Mouse (Mus musculus) embryo, embryonic 10.5 days (tissue): ENCODE measurements around the gene Hspa12b.

Experiments
- DNase-seq: peaks from one replicate; pipeline ENCODE4 v3.0.0-alpha.2; 2015; ENCODE audit warnings: low spot score

Hspa12b gene

GRCm38 (mm10) chr2:131179246-131179886 is 52.3 kb downstream of the Hspa12b start:
- peak; percentile 75 for DNase-seq

- peak; percentile 91 for DNase-seq
Observed at GRCm38 (mm10) chr2:131179990-131180587, 53.0 kb downstream of the Hspa12b start, which contains the start of gene Cenpb. Cenpb (minus strand) TSS chr2:131180067.

- no peak for DNase-seq
Observed at GRCm38 (mm10) chr2:131186343-131186742, 59.3 kb downstream of the Hspa12b start.

GRCm38 (mm10) chr2:131186771-131187601 is 59.9 kb downstream of the Hspa12b start, which contains the start of the genes Cdc25b and Spef1:
Cdc25b (plus strand) TSS chr2:131186949.
Spef1 (minus strand) TSS chr2:131187282.
- peak; percentile 90 for DNase-seq

- DNase-seq: peak; percentile 42
Observed at GRCm38 (mm10) chr2:131187602-131187922, 60.5 kb downstream of the Hspa12b start.

- no peak for DNase-seq
Observed at GRCm38 (mm10) chr2:131188311-131188710, 61.2 kb downstream of the Hspa12b start.

GRCm38 (mm10) chr2:131189521-131190309 is 62.6 kb downstream of the Hspa12b start:
- no peak for DNase-seq

- DNase-seq: peak; percentile 86
Observed at GRCm38 (mm10) chr2:131190344-131191004, 63.4 kb downstream of the Hspa12b start.

GRCm38 (mm10) chr2:131191005-131191390 is 63.9 kb downstream of the Hspa12b start:
- no peak for DNase-seq
